Mouse (Mus musculus): Measurements from ENCODE around the gene Gm11565.
"Not testable (repeated sequence)": the region's sequence is repeated elsewhere in the genome, so short reads cannot be mapped to it uniquely, and the experiment has no call there.

Gm11565 gene

DNA sequence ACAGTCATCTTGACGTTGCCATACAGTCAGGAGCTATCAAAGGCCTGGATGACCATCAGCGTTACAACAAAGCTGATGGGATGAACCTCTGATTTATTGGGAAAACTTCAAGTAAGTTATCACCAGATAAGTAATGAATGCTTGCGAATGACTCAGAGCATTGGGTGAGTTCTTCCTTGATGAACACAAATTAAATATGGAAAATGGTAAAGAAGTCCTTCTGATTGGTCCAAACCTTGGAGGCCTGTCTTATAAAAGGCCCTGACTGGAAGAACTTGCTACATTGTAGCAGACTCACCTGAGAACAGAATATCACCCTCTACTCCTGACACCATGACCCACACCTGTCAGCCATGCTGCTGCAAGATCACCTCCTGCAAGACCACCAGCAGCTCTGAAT, at the start of gene Gm11565:
Gene Gm11565, plus strand, starts transcription at position 301 of the 400 bp plus-strand sequence.
- no peak for DNase-seq (ENCODE audit: low spot score in 2 of 2)

DNA sequence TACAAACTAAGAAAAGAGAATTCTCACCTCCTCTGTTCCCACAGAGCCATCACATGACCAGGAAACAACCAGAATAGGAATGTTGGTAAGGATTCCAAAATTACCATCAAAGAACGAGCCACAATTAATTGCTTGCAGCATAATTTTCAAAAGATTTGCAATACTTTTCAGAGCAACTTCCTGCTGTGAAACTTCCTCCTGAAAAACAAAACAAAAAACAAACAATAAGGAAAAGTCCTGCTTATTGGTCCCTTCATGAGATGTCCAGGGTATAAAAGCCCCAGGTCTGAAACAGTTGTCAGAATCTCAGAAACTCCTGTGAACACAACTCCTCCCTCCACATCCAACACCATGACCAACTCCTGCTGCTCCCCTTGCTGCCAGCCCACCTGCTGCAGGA, 41.5 kb upstream of the Gm11565 start, which contains the start of gene Krtap9-1:
Gene Krtap9-1, plus strand, starts transcription at position 301 of the 400 bp plus-strand sequence.
- not testable (repeated sequence) for DNase-seq (ENCODE audit: low spot score in 2 of 2)

DNA sequence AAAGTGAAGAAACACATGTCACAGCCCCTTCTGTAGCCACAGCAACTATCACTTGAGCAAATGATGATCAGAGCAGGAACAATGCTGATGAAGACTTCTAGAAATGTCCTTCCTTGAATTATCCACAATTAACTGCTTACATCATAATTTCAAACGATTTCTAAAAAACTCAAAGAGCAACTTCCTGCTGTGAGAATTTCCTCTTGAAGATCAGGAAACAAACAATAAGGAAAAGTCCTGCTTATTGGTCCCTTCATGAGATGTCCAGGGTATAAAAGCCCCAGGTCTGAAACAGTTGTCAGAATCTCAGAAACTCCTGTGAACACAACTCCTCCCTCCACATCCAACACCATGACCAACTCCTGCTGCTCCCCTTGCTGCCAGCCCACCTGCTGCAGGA, 35.7 kb upstream of the Gm11565 start, which contains the start of gene Gm11567:
Gene Gm11567, plus strand, starts transcription at position 301 of the 400 bp plus-strand sequence.
- not testable (repeated sequence) for DNase-seq (ENCODE audit: low spot score in 2 of 2)

DNA sequence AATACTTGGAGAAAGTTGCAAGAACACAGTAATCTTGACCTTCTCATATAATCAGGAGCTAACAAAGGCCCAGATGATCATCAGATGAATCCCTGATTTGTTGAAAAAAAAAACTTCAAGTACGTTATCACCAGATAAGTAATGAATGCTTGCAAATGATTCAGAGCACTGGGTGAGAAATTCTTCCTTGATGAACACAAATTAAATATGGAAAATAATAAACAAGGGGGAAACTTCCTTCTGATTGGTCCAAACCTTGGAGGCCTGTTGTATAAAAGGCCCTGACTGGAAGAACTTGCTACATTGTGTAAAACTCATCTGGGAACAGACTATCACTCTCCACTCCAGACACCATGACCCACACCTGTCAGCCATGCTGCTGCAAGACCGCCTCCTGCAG, 6.9 kb upstream of the Gm11565 start, which contains the start of gene Krtap31-1:
Gene Krtap31-1, plus strand, starts transcription at position 301 of the 400 bp plus-strand sequence.
- DNase-seq (ENCODE audit: low spot score in 2 of 2), result no peak

DNA sequence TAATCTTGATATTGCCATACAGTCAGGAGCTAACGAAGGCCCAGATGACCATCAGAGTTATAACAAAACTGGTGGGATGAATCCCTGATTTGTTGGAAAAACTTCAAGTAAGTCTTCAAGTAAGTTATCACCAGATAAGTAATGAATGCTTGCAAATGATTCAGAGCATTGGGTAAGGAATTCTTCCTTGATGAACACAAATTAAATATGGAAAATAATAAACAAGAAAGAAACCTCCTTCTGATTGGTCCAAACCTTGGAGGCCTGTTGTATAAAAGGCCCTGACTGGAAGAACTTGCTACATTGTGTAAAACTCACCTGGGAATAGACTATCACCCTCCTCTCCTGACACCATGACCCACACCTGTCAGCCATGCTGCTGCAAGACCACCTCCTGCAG, 21.4 kb downstream of the Gm11565 start, which contains the start of gene Krtap31-2:
Gene Krtap31-2, plus strand, starts transcription at position 301 of the 400 bp plus-strand sequence.
- no peak for DNase-seq (ENCODE audit: low spot score in 2 of 2)

DNA sequence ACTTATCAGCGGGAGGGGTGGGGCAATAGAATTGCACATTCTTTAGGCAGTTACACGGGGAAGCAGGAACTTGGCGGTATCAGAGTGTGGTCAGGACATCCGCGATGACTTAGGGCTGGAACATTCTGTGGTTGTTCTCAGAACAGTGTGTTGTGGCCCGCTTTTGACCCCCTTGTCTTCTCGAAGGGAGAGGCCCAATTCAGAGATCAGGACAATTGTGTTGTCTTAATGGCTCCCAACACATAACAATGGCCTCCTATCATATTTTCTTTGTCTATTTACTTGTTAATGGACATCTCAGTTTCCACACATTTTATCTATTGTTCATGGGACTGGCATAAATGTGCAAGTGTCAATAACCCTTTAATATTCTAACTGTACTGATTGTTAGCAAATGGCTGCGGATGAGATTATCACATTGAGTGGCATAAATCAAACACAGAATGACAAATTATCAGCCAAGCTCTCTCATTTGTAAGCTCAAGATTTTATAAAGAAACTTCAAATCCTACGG, 23.3 kb downstream of the Gm11565 start:
- DNase-seq (ENCODE audit: low spot score in 2 of 2), result no peak

DNA sequence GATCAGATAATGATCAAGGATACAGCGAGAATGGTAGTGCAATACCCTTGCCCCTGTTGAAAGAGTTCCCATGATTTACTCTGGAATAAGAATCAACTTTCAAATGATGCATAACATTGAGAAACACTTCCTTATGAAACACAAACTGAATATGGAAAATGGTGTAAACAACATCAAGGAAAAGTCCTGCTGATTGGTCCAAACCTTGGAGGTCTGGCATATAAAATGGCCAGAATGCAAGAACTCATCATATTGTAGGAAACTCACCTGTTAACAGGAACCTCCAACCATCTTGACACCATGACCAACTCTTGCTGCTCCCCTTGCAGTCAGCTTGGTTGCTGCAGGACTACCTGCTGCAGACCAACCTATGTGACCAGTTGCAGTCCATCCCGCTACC, 33.6 kb downstream of the Gm11565 start, which contains the start of gene Krtap9-5:
Gene Krtap9-5, plus strand, starts transcription at position 301 of the 400 bp plus-strand sequence.
- DNase-seq (ENCODE audit: low spot score in 2 of 2), result no peak

DNA sequence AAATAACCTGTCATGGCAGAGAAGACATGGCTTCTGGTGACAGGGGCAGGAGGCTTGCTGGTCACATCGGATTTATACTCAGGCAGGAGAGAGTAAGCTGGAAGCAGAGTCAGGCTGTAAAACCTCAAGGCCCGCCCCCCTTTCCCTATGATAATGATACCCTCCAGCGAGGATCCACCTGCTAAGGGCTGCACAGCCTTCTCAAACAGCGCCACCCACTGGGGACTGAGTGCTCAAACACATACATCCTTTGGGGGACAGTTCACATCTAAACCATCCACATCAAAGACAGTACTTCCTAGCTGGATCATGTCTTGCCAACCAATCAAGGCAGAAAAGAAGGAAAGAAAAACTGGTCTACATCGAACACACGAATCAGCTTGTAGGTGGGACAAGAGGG, 49.7 kb downstream of the Gm11565 start:
- no peak for DNase-seq (ENCODE audit: low spot score in 2 of 2)

Measured in urinary bladder, postnatal 36 days (tissue).